Mouse (Mus musculus) lung, embryonic 15.5 days (tissue): ENCODE data around the gene Olfr1134. TPM values are rescaled to one million over a fixed set of nuclear protein-coding genes. Genes with fewer than 3 reads are reported as not detected.
"Not testable (repeated sequence)": the region's sequence is repeated elsewhere in the genome, so short reads cannot be mapped to it uniquely, and the experiment has no call there.

Experiments
- ATAC-seq: fragments of 200-750 bp; cut with Nextera tagmentation; 2 replicates; pipeline ENCODE4 v1.8.0; 2017; ENCODE audit warnings: moderate number of reproducible peaks, borderline replicate concordance; ENCODE audit not compliant: low FRiP score, low TSS enrichment; ENCODE audit errors: extremely low read depth
- H3K27ac ChIP-seq: fragments of 300-500 bp; sonication (generic); 2 replicates; pipeline ENCODE4 v1.5.1; 2015; ENCODE audit warnings: moderate library complexity, mild to moderate bottlenecking, inconsistent platforms
- H3K27me3 ChIP-seq: fragments of 300-500 bp; sonication (generic); 2 replicates; pipeline ENCODE4 v1.6.1; 2015; ENCODE audit warnings: inconsistent platforms
- H3K36me3 ChIP-seq: fragments of 300-500 bp; sonication (generic); 2 replicates; pipeline ENCODE4 v1.6.1; 2015; ENCODE audit warnings: inconsistent platforms
- H3K4me1 ChIP-seq: fragments of 300-500 bp; sonication (generic); 2 replicates; pipeline ENCODE4 v1.6.1; 2015; ENCODE audit warnings: inconsistent platforms
- H3K4me2 ChIP-seq: fragments of 300-500 bp; sonication (generic); 2 replicates; pipeline ENCODE4 v1.6.1; 2015; ENCODE audit warnings: inconsistent platforms, mild to moderate bottlenecking, moderate library complexity
- H3K4me3 ChIP-seq: fragments of 300-500 bp; sonication (generic); 2 replicates; pipeline ENCODE4 v1.5.1; 2015; ENCODE audit warnings: mild to moderate bottlenecking, inconsistent platforms
- H3K9ac ChIP-seq: fragments of 300-500 bp; sonication (generic); 2 replicates; pipeline ENCODE4 v1.6.1; 2015; ENCODE audit warnings: inconsistent platforms
- H3K9me3 ChIP-seq: fragments of 300-500 bp; sonication (generic); 2 replicates; pipeline ENCODE4 v1.6.1; 2016; ENCODE audit warnings: inconsistent platforms
- WGBS: fragments of 180-500 bp; shearing (Covaris S2); methylation state at CpG from one replicate; pipeline ENCODE4 v1.1.7; 2015; 5-methylcytosine and 5-hydroxymethylcytosine counted together
- polyA plus RNA-seq: library from polyadenylated mRNA; unstranded; fragments of >200 nt; fragmentation: Nextera tagmentation; extraction: Ambion mirVana; gene quantifications from 2 replicates; pipeline ENCODE4 v1.2.1, GENCODE M21; 2015

Olfr1134 gene
- not detected in 2 replicates for polyA plus RNA-seq

GRCm38 (mm10) chr2:87658360-87658759, at the start of gene Olfr1134:
Gene Olfr1134, minus strand, starts transcription at chr2:87658460.
- Histone ChIP-seq H3K27me3 (no peaks in the 10 kb centered on the region), H3K9me3 (no peaks in the 10 kb centered on the region), H3K4me3 (no peak within 1 kb of the TSS), H3K4me1 (no peaks in the 10 kb centered on the region), H3K27ac (no peak within 1 kb of the TSS), H3K36me3 (no peaks in the 10 kb centered on the region), H3K9ac (no peak within 1 kb of the TSS), H3K4me2 (no peak within 1 kb of the TSS)
- WGBS, result 84% methylated on average over 2 of the region's 2 CpGs
- ATAC-seq, result no peak

- ATAC-seq, result no peak
- Histone ChIP-seq H3K9ac (no peak within 1 kb of the TSS), H3K27ac (no peak within 1 kb of the TSS), H3K4me3 (no peak within 1 kb of the TSS), H3K9me3 (no peaks in the 10 kb centered on the region), H3K4me2 (no peak within 1 kb of the TSS), H3K36me3 (no peaks in the 10 kb centered on the region), H3K4me1 (no peaks in the 10 kb centered on the region), H3K27me3 (no peaks in the 10 kb centered on the region)
These were observed 35.6 kb upstream of the Olfr1134 start, which contains the start of gene Olfr1136 for GRCm38 (mm10) chr2:87693847-87694246. Gene Olfr1136, minus strand, starts transcription at chr2:87693947.

- Histone ChIP-seq H3K27me3 (no peaks in the 10 kb centered on the region), H3K27ac (no peak within 1 kb of the TSS), H3K4me2 (no peak within 1 kb of the TSS), H3K9ac (no peak within 1 kb of the TSS), H3K4me3 (no peak within 1 kb of the TSS), H3K9me3 (no peaks in the 10 kb centered on the region), H3K4me1 (no peaks in the 10 kb centered on the region), H3K36me3 (no peaks in the 10 kb centered on the region)
- 7% methylated on average over 1 of the region's 1 CpGs for WGBS
- ATAC-seq, result no peak
These were observed 15.3 kb upstream of the Olfr1134 start, which contains the start of gene Olfr1135 for GRCm38 (mm10) chr2:87673564-87673963. Gene Olfr1135, minus strand, starts transcription at chr2:87673664.

- Histone ChIP-seq H3K4me1 (no peaks in the 10 kb centered on the region), H3K4me3 (no peak within 1 kb of the TSS), H3K9ac (no peak within 1 kb of the TSS), H3K27me3 (no peaks in the 10 kb centered on the region), H3K36me3 (no peaks in the 10 kb centered on the region), H3K4me2 (no peak within 1 kb of the TSS), H3K27ac (no peak within 1 kb of the TSS), H3K9me3 (no peaks in the 10 kb centered on the region)
- no peak for ATAC-seq
These were observed 11.0 kb downstream of the Olfr1134 start, which contains the start of gene Olfr1133 for GRCm38 (mm10) chr2:87647274-87647673. Gene Olfr1133, minus strand, starts transcription at chr2:87647374.

- Histone ChIP-seq H3K27me3 (no peaks in the 10 kb centered on the region), H3K4me2 (no peak overlapping the region), H3K4me1 (no peaks in the 10 kb centered on the region), H3K9me3 (no peaks in the 10 kb centered on the region), H3K9ac (no peak overlapping the region), H3K36me3 (no peaks in the 10 kb centered on the region), H3K27ac (no peak overlapping the region), H3K4me3 (no peak overlapping the region)
- ATAC-seq, result no peak
These were observed 15.8 kb downstream of the Olfr1134 start for GRCm38 (mm10) chr2:87642441-87642840.

- Histone ChIP-seq H3K4me1 (no peaks in the 10 kb centered on the region), H3K9me3 (no peaks in the 10 kb centered on the region), H3K9ac (no peak within 1 kb of the TSS), H3K27me3 (no peaks in the 10 kb centered on the region), H3K27ac (no peak within 1 kb of the TSS), H3K4me3 (no peak within 1 kb of the TSS), H3K4me2 (no peak within 1 kb of the TSS), H3K36me3 (no peaks in the 10 kb centered on the region)
- no peak for ATAC-seq
These were observed 20.8 kb downstream of the Olfr1134 start, which contains the start of gene Olfr1132 for GRCm38 (mm10) chr2:87637435-87637834. Gene Olfr1132, minus strand, starts transcription at chr2:87637535.

GRCm38 (mm10) chr2:87626804-87627203, 31.5 kb downstream of the Olfr1134 start, which contains the start of gene Olfr1131:
Gene Olfr1131, plus strand, starts transcription at chr2:87627104.
- Histone ChIP-seq H3K4me3 (no peak within 1 kb of the TSS), H3K27me3 (no peaks in the 10 kb centered on the region), H3K27ac (no peak within 1 kb of the TSS), H3K4me2 (no peak within 1 kb of the TSS), H3K36me3 (no peaks in the 10 kb centered on the region), H3K9ac (no peak within 1 kb of the TSS), H3K4me1 (no peaks in the 10 kb centered on the region), H3K9me3 (no peaks in the 10 kb centered on the region)
- 65% methylated on average over 3 of the region's 3 CpGs for WGBS
- ATAC-seq, result no peak

GRCm38 (mm10) chr2:87605912-87606311, 52.3 kb downstream of the Olfr1134 start, which contains the start of gene Olfr1130:
Gene Olfr1130, plus strand, starts transcription at chr2:87606212.
- H3K9ac ChIP-seq, H3K4me1 ChIP-seq, H3K4me3 ChIP-seq, H3K9me3 ChIP-seq, H3K36me3 ChIP-seq, ATAC-seq, H3K27me3 ChIP-seq, H3K27ac ChIP-seq, H3K4me2 ChIP-seq: not testable (repeated sequence)

Other genes starting within 250 kb of the Olfr1134 start
- not detected in 2 replicates for gene Olfr1123, start 241.8 kb downstream of the Olfr1134 start, polyA plus RNA-seq
- 0.07 and 0.09 TPM in 2 replicates for gene Olfr1124, start 228.2 kb downstream of the Olfr1134 start, polyA plus RNA-seq
- gene Olfr1126, start 204.5 kb downstream of the Olfr1134 start, polyA plus RNA-seq, result not detected in 2 replicates
- not detected in 2 replicates for gene Pramel7, start 161.4 kb downstream of the Olfr1134 start, polyA plus RNA-seq
- gene Pramel6, start 151.9 kb downstream of the Olfr1134 start, polyA plus RNA-seq, result not detected in 2 replicates
- gene Olfr153, start 126.7 kb downstream of the Olfr1134 start, polyA plus RNA-seq, result not detected in 2 replicates
- not detected in 2 replicates for gene Olfr1128, start 112.9 kb downstream of the Olfr1134 start, polyA plus RNA-seq
- gene Olfr1129, start 84.6 kb downstream of the Olfr1134 start, polyA plus RNA-seq, result not detected in 2 replicates
- not detected in 2 replicates for gene Olfr1130, start 52.2 kb downstream of the Olfr1134 start, polyA plus RNA-seq
- gene Olfr1131, start 31.4 kb downstream of the Olfr1134 start, polyA plus RNA-seq, result not detected in 2 replicates
- gene Olfr1132, start 20.9 kb downstream of the Olfr1134 start, polyA plus RNA-seq, result not detected in 2 replicates
- gene Olfr1133, start 11.1 kb downstream of the Olfr1134 start, polyA plus RNA-seq, result not detected in 2 replicates
- not detected in 2 replicates for gene Olfr1135, start 15.2 kb upstream of the Olfr1134 start, polyA plus RNA-seq
- not detected in 2 replicates for gene Olfr1136, start 35.5 kb upstream of the Olfr1134 start, polyA plus RNA-seq
- not detected in 2 replicates for gene Olfr1137, start 54.7 kb upstream of the Olfr1134 start, polyA plus RNA-seq
- not detected in 2 replicates for gene Olfr1138, start 81.5 kb upstream of the Olfr1134 start, polyA plus RNA-seq
- not detected in 2 replicates for gene Olfr1140, start 85.3 kb upstream of the Olfr1134 start, polyA plus RNA-seq
- gene Olfr1141, start 95.5 kb upstream of the Olfr1134 start, polyA plus RNA-seq, result not detected in 2 replicates
- not detected in 2 replicates for gene Olfr152, start 121.0 kb upstream of the Olfr1134 start, polyA plus RNA-seq
- gene Olfr1143, start 142.1 kb upstream of the Olfr1134 start, polyA plus RNA-seq, result not detected in 2 replicates
- not detected in 2 replicates for gene Olfr1145, start 151.4 kb upstream of the Olfr1134 start, polyA plus RNA-seq
- not detected in 2 replicates for gene Olfr1148, start 172.1 kb upstream of the Olfr1134 start, polyA plus RNA-seq
- gene Olfr1150-ps1, start 185.5 kb upstream of the Olfr1134 start, polyA plus RNA-seq, result not detected in 2 replicates
- not detected in 2 replicates for gene Olfr1151, start 197.4 kb upstream of the Olfr1134 start, polyA plus RNA-seq
- gene Olfr1152, start 208.0 kb upstream of the Olfr1134 start, polyA plus RNA-seq, result not detected in 2 replicates
- not detected in 2 replicates for gene Olfr1153, start 236.5 kb upstream of the Olfr1134 start, polyA plus RNA-seq
- not detected in 2 replicates for gene Olfr1154, start 246.7 kb upstream of the Olfr1134 start, polyA plus RNA-seq